ENCODE assay signal across 1 mouse cellular context in the genomic region with DNA sequence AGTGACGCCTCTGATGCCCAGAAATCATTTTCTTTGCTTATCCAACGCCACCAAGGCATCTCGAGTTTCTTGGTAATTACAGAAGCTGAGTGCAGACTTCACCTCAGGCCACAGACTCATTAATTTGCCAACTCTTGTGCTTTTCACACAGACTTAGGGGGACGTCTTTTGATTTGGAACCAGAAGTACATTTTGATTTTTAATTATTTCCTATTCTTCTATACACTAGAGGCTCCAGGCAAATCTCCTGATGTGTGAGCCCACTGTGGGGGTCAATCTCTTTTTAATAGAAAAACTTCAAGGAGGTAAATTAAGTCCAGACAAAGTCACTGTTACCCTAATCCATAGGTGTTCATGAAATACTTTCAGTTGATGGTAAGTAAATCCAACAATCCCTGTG.
TF ChIP-seq lines count a peak whose summit lies in the region.

No protein-coding gene starts in this region.

TF ChIP-seq in CH12.LX, 34 proteins besides CTCF, POLR2A, EP300 and RAD21 (continued from another document):
- no peak for TF ChIP-seq BHLHE40 (IDR thresholded peaks at IDR 0.05; ENCODE audit: low read depth, low read length)
TF ChIP-seq in CH12.LX: peak in this region for 0.
